Mouse (Mus musculus): ENCODE data around the gene Herc3.

- TF ChIP-seq POLR2A (IDR thresholded peaks at IDR 0.05; ENCODE audit: insufficient read depth, low read depth, low read length) (no peak), CTCF (IDR thresholded peaks at IDR 0.05; ENCODE audit: insufficient read depth, low read depth, low read length) (no peak)
These were observed 120.1 kb downstream of the Herc3 start for GRCm38 (mm10) chr6:58951128-58951992.
